Mouse (Mus musculus) midbrain, postnatal 0 days (tissue): Measurements from ENCODE around the gene Il18. TPM values are rescaled to one million over a fixed set of nuclear protein-coding genes. Genes with fewer than 3 reads are reported as not detected.

Source experiments
- ATAC-seq: fragments of 200-750 bp; cut with Nextera tagmentation; 2 replicates; pipeline ENCODE4 v1.8.0; 2017; ENCODE audit warnings: moderate number of reproducible peaks, mild to moderate bottlenecking, moderate TSS enrichment, moderate library complexity; ENCODE audit not compliant: low FRiP score
- DNase-seq: peaks from one replicate; pipeline ENCODE4 v3.0.0-alpha.2; 2015; ENCODE audit warnings: low spot score
- H3K27ac ChIP-seq: fragments of 300-500 bp; sonication (generic); 2 replicates; pipeline ENCODE4 v1.5.1; 2014; ENCODE audit warnings: low read depth, mild to moderate bottlenecking, low read length, mixed read lengths
- H3K27me3 ChIP-seq: fragments of 300-500 bp; sonication (generic); 2 replicates; pipeline ENCODE4 v1.6.1; 2014; ENCODE audit warnings: low read length, control low read depth, mixed read lengths; ENCODE audit not compliant: insufficient read depth
- H3K36me3 ChIP-seq: fragments of 300-500 bp; sonication (generic); 2 replicates; pipeline ENCODE4 v1.6.1; 2014; ENCODE audit warnings: low read length, control low read depth, mixed read lengths; ENCODE audit not compliant: insufficient read depth
- H3K4me1 ChIP-seq: fragments of 300-500 bp; sonication (generic); 2 replicates; pipeline ENCODE4 v1.6.1; 2014; ENCODE audit warnings: mild to moderate bottlenecking, control low read depth, antibody characterized with exemption, low read length, mixed read lengths; ENCODE audit not compliant: insufficient read depth
- H3K4me2 ChIP-seq: fragments of 300-500 bp; sonication (generic); 2 replicates; pipeline ENCODE4 v1.6.1; 2014; ENCODE audit warnings: low read depth, mild to moderate bottlenecking, low read length, mixed read lengths; ENCODE audit not compliant: poor library complexity, severe bottlenecking
- H3K4me3 ChIP-seq: fragments of 300-500 bp; sonication (generic); 2 replicates; pipeline ENCODE4 v1.5.1; 2014; ENCODE audit warnings: low read depth, mild to moderate bottlenecking, low read length, moderate library complexity
- H3K9ac ChIP-seq: fragments of 300-500 bp; sonication (generic); replicated peaks from 2 replicates; pipeline ENCODE4 v1.6.1; 2014; ENCODE audit warnings: mild to moderate bottlenecking, low read length, moderate library complexity, mixed read lengths; ENCODE audit not compliant: poor library complexity, severe bottlenecking
- H3K9me3 ChIP-seq: fragments of 300-500 bp; sonication (generic); 2 replicates; pipeline ENCODE4 v1.6.1; 2016; ENCODE audit warnings: low read length, control low read depth
- CTCF ChIP-seq: IDR thresholded peaks from 2 replicates; pipeline ENCODE4 v1.5.1; 2016; ENCODE audit warnings: antibody characterized with exemption, mild to moderate bottlenecking
- WGBS: fragments of 180-500 bp; shearing (Covaris S2); extraction: QIAGEN DNeasy Blood & Tissue Kit; methylation state at CpG from one replicate; pipeline ENCODE4 v1.1.7; 2014; 5-methylcytosine and 5-hydroxymethylcytosine counted together
- polyA plus RNA-seq: library from polyadenylated mRNA; unstranded; fragments of >200 nt; fragmentation: Nextera tagmentation; extraction: Ambion mirVana; gene quantifications from 2 replicates; pipeline ENCODE4 v1.2.1, GENCODE M21; 2015
- total RNA-seq: library from RNA; depleted of rRNA; stranded (reverse); fragments of >200 nt; gene quantifications from 2 replicates; pipeline ENCODE4 v1.2.3, GENCODE M21; 2014

Gene Il18
- total and polyA plus RNA-seq, 2 experiments from 2014 or later: 18.2 to 37.8 TPM

- DNase-seq (no peak), ATAC-seq (no peak)
- no peak for TF ChIP-seq CTCF
- no peaks in the 10 kb centered on the region for H3K27me3 ChIP-seq
- H3K9ac ChIP-seq: no peak overlapping the region
- no peaks in the 10 kb centered on the region for H3K9me3 ChIP-seq
- no peak overlapping the region for H3K27ac ChIP-seq
- H3K4me1 ChIP-seq: no peaks in the 10 kb centered on the region
- H3K4me2 ChIP-seq: no peak overlapping the region
- 69% methylated on average over 7 of the region's 7 CpGs for WGBS
- H3K4me3 ChIP-seq: no peak overlapping the region
- H3K36me3 ChIP-seq: no peaks in the 10 kb centered on the region
Measured at GRCm38 (mm10) chr9:50540170-50540569, 14.5 kb upstream of the Il18 start.

GRCm38 (mm10) chr9:50542401-50542800 is 12.2 kb upstream of the Il18 start:
- ATAC-seq (no peak), DNase-seq (no peak)
- Histone ChIP-seq H3K4me1 (no peaks in the 10 kb centered on the region), H3K27ac (no peak overlapping the region), H3K4me3 (no peak overlapping the region), H3K36me3 (no peaks in the 10 kb centered on the region), H3K4me2 (no peak overlapping the region), H3K27me3 (no peaks in the 10 kb centered on the region), H3K9me3 (no peaks in the 10 kb centered on the region), H3K9ac (no peak overlapping the region)
- 79% methylated on average over 9 of the region's 9 CpGs for WGBS
- TF ChIP-seq CTCF: no peak

GRCm38 (mm10) chr9:50547859-50548478 is 6.7 kb upstream of the Il18 start:
- Histone ChIP-seq H3K4me2 (no peak overlapping the region), H3K9me3 (no peaks in the 10 kb centered on the region), H3K4me1 (no peaks in the 10 kb centered on the region), H3K27ac (no peak overlapping the region), H3K9ac (no peak overlapping the region), H3K4me3 (no peak overlapping the region), H3K27me3 (no peaks in the 10 kb centered on the region), H3K36me3 (no peaks in the 10 kb centered on the region)
- TF ChIP-seq CTCF: no peak
- 38% methylated on average over 5 of the region's 5 CpGs for WGBS
- ATAC-seq: no peak
- DNase-seq: no peak

DNA sequence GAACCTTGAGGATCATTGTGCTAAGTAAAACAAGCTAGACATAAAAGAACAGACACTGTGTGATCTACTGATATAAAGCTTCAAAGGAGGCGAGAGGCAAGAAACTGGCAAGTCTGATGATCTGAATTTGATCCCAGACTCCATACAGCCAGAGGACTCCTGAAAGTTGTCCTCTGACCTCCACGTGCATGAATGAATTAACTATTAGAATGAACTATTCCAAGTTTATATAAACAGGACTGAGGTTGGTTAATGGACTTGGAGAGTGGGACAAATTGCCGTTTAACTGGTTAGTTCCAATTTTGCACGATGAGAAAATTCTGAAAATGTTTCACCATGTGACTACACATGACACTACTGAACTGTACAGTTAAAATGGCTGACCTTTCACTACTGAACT is 5.7 kb upstream of the Il18 start:
- WGBS: 92% methylated on average over 4 of the region's 4 CpGs
- Histone ChIP-seq H3K9me3 (no peaks in the 10 kb centered on the region), H3K27ac (no peak overlapping the region), H3K36me3 (no peaks in the 10 kb centered on the region), H3K4me3 (no peak overlapping the region), H3K4me1 (no peaks in the 10 kb centered on the region), H3K4me2 (no peak overlapping the region), H3K9ac (no peak overlapping the region), H3K27me3 (no peaks in the 10 kb centered on the region)
- no peak for DNase-seq
- no peak for ATAC-seq
- TF ChIP-seq CTCF: no peak

- no peak overlapping the region for H3K4me3 ChIP-seq
Measured at GRCm38 (mm10) chr9:50552206-50552605, 2.4 kb upstream of the Il18 start.

DNA sequence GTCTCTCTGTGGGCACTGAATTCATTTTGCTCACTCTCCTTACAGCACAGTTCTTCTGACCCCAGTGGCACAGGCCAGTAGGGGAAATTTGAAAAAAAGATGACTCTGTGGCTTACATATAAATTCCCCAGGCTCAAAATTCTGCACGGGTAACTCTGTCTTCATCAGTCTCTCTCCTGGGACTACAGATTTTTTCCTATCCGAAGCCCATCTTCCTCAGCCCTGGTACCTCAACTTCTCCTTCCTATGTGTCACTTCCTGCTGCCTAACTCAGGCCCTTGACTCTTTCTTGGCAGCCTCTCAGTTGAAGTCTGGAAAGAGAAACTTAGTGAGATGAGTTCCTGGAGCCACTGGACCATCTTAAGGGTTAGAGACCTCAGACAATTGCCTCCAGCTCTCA is 1.1 kb upstream of the Il18 start:
- no peak for ATAC-seq
- WGBS: 75% methylated on average over 2 of the region's 2 CpGs
- no peak for TF ChIP-seq CTCF

More at GRCm38 (mm10) chr9:50552206-50552605, 2.4 kb upstream of the Il18 start:
- DNase-seq (no peak), ATAC-seq (no peak)
- no peak overlapping the region for H3K9ac ChIP-seq
- no peak overlapping the region for H3K27ac ChIP-seq
- no peaks in the 10 kb centered on the region for H3K9me3 ChIP-seq
- no peaks in the 10 kb centered on the region for H3K4me1 ChIP-seq
- H3K27me3 ChIP-seq: no peaks in the 10 kb centered on the region
- TF ChIP-seq CTCF: no peak
- 82% methylated on average over 5 of the region's 5 CpGs for WGBS
- no peaks in the 10 kb centered on the region for H3K36me3 ChIP-seq
- no peak overlapping the region for H3K4me2 ChIP-seq

More for the DNA sequence above, 1.1 kb upstream of the Il18 start:
- Histone ChIP-seq H3K27ac (no peak overlapping the region; the same call in 1 of the 2 replicates), H3K36me3 (no peaks in the 10 kb centered on the region), H3K9me3 (no peaks in the 10 kb centered on the region), H3K4me3 (no peak overlapping the region), H3K4me1 (no peaks in the 10 kb centered on the region), H3K9ac (no peak overlapping the region), H3K27me3 (no peaks in the 10 kb centered on the region), H3K4me2 (no peak overlapping the region)
- DNase-seq: no peak
